Mouse (Mus musculus) layer of hippocampus, adult 2 months (tissue): ENCODE measurements at regions not wholly inside any gene's neighbourhood (a gene's known extent, or its start where the extent isn't known, plus 50 kb on each side); places are given as distances from the start of the nearest gene placed in this dataset.
A peak's percentile ranks its signal among the peaks of the same experiment; 100 is the strongest.

Experiments
- DNase-seq, 2 experiments: peaks; one replicate each; pipeline ENCODE4 v3.0.0; 2022; ENCODE audit warnings: low spot score in 2 of 2
- H3K27ac ChIP-seq: fragments of 200-600 bp; 2 replicates; pipeline ENCODE4 v1.8.1; 2022
- H3K4me3 ChIP-seq: fragments of 200-600 bp; 2 replicates; pipeline ENCODE4 v1.8.1; 2022; ENCODE audit warnings: mild to moderate bottlenecking
- CTCF ChIP-seq: fragments of 200-600 bp; conservative IDR thresholded peaks from 2 replicates; pipeline ENCODE4 v1.8.1; 2022; ENCODE audit warnings: antibody characterized with exemption, mild to moderate bottlenecking, moderate library complexity

- Histone ChIP-seq H3K4me3 (no peak overlapping the region), H3K27ac (no peak overlapping the region)
- no peak for DNase-seq
- no peak for TF ChIP-seq CTCF
These were observed 274.7 kb downstream of the Hhipl2 start for GRCm38 (mm10) chr1:183692756-183693155.

GRCm38 (mm10) chr1:183699284-183699683, 281.3 kb downstream of the Hhipl2 start:
- DNase-seq: no peak
- Histone ChIP-seq H3K4me3 (no peak overlapping the region), H3K27ac (no peak overlapping the region)
- peak; percentile 62 for TF ChIP-seq CTCF

- Histone ChIP-seq H3K27ac (no peak overlapping the region), H3K4me3 (no peak overlapping the region)
- no peak for DNase-seq
These were observed 284.9 kb downstream of the Hhipl2 start for GRCm38 (mm10) chr1:183702888-183703287.

GRCm38 (mm10) chr1:183712895-183713294, 294.9 kb downstream of the Hhipl2 start:
- no peak for DNase-seq
- no peak overlapping the region for H3K4me3 ChIP-seq
- TF ChIP-seq CTCF: no peak
- no peak overlapping the region for H3K27ac ChIP-seq

More at GRCm38 (mm10) chr1:183702888-183703287, 284.9 kb downstream of the Hhipl2 start:
- no peak for TF ChIP-seq CTCF

DNA sequence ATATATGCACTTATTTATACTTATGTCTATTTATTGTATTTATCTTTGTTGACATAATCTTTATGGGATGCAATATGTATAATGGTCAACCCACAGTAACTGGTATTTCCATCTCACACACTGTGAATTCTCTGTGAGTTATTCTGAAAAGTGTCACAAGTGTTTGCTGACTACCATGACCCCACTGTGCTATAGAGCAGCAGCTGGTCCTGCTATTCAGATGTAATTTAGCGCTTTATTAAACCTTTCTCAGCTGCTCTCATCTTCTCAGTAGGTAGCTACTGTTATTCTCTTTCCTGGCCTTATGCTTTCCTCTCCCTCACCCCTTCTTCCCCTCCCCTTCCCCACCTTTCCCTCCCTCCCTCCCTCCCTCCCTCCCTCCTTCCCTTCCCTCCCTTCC, 296.0 kb upstream of the Dusp10 start:
- no peak for DNase-seq
- no peak for TF ChIP-seq CTCF
- Histone ChIP-seq H3K4me3 (no peak overlapping the region), H3K27ac (no peak overlapping the region)

- TF ChIP-seq CTCF: peak; percentile 66
- no peak overlapping the region for H3K27ac ChIP-seq
- H3K4me3 ChIP-seq: no peak overlapping the region
- peak in 1 of 2 experiments; percentile 14 for DNase-seq
These were observed 264.0 kb upstream of the Dusp10 start for GRCm38 (mm10) chr1:183749126-183749525.

- Histone ChIP-seq H3K4me3 (no peak overlapping the region), H3K27ac (no peak overlapping the region)
- TF ChIP-seq CTCF: no peak
- no peak for DNase-seq
These were observed 258.6 kb upstream of the Dusp10 start for GRCm38 (mm10) chr1:183754500-183754899.

- H3K4me3 ChIP-seq: no peak overlapping the region
- DNase-seq: no peak
- no peak for TF ChIP-seq CTCF
- no peak overlapping the region for H3K27ac ChIP-seq
These were observed 256.4 kb upstream of the Dusp10 start for GRCm38 (mm10) chr1:183756716-183757115.

DNA sequence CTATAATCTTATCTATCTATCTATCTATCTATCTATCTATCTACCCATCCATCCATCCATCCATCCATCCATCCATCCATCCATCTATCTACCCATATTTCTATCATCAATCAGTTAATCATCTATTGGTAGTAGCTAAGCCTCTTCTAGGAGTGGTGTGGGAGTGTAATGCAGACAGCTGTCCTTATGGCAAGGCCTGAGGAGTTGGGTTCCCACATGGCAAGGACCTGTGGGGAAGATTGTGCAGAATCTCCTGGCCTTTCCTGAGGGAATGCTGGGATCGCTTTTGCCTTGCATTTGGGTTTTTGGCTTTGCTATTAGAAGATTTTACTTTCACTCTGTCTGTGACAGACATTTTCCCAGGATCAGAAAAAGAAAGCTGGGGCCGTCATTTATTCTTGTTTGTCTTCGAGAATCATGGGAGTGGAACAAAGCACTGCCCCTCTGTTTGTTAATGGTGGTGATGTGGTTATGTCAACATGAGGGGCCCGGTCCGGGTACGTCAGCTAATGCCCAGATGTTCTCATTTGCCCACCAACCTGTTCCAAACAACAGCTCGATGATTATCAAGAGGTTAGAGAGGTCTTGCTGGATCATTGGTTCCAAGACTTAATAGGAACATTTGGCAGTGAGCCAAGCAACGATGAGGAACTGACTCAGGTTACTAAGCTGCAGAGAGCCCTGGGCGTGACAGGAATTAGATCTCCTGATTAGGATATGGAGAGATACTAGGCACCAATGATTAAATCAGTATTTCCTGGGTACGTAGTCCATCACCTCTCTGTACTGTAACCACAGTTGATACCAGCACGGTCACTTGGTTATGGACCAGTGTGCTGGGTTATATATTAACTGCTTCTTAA, 249.0 kb upstream of the Dusp10 start:
- Histone ChIP-seq H3K27ac (no peak overlapping the region), H3K4me3 (no peak overlapping the region)
- TF ChIP-seq CTCF: no peak
- no peak for DNase-seq

GRCm38 (mm10) chr1:183772844-183773243, 240.3 kb upstream of the Dusp10 start:
- no peak for TF ChIP-seq CTCF
- no peak for DNase-seq
- H3K27ac ChIP-seq: no peak overlapping the region
- no peak overlapping the region for H3K4me3 ChIP-seq

GRCm38 (mm10) chr1:183780180-183780579, 232.9 kb upstream of the Dusp10 start:
- no peak for DNase-seq
- no peak for TF ChIP-seq CTCF
- no peak overlapping the region for H3K4me3 ChIP-seq
- no peak overlapping the region for H3K27ac ChIP-seq

DNA sequence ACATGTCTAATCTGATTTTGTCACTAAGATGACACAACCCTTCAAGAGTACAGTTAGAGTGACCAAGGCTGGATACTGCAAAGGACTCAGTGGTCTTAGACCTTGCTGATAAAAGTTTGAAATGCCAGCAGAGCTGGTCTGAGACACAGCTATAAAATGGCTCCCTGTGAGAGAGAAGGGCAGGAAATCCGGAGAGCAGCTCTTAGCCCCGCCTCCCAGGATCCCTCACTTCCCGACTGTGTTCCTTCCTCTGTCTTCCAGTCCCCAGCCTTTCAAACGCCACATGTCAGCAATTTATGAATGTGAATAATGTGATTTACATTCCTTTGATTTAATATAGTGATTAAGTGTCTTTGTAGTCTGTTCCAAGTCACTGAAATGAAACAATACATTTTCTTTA, 232.3 kb upstream of the Dusp10 start:
- no peak for TF ChIP-seq CTCF
- H3K27ac ChIP-seq: no peak overlapping the region
- DNase-seq: no peak
- no peak overlapping the region for H3K4me3 ChIP-seq

DNA sequence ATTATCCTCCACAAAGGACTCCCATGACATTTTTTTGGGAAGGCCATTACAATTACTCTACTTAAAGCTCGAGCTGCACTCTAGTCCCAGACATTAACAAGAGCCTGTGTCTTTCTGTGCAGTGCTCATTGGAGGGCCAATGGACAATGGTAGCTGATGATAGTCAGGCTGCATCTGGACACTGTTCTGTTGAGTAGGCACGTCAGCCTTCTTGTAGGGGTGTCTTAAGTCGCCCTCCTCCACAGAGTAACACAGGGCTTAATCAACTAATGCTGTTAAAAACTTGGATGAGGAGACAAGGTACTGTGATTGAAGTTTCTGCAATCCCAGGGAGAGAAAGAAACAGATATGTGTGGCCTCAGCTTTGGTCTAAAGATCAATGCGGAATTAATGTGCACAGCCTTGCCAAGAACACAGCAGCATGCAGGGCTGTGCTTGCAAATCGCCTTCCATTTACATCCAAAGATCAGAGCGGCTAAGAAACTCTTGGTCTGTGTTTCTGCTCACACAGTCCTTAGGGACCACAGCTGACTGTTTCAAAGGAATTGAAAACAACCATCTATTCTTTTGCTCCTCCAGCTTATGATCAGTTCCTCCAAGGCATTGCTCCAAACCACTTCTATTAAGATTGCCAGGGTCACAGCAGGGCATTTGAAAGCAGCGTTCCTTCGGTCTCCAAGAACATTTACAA, 229.5 kb upstream of the Dusp10 start:
- H3K4me3 ChIP-seq: no peak overlapping the region
- no peak for DNase-seq
- no peak overlapping the region for H3K27ac ChIP-seq
- TF ChIP-seq CTCF: no peak
